13 mouse cellular contexts compared by ENCODE assay signal in the genomic region with DNA sequence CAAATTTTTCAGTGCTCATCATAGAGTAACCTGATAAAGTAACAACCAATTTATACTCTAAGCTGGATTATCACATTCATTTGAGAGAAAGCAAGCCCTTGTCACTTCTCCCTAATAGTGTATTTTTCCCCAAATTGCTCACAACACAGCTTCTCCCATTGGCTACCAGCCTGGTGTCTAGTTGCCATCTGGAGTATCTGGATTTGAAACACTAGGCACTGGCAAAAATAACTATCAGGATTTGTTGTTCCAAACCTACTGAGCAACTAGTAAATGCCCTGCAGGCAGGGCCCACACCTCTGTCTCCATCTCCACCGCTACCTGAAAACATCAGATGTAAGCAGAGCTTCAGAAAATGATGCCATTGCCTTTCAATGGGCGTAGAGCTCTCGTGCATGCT.
"Had no signal": no experiment of that assay in that cellular context is flagged by ENCODE, and none has a peak within 500 bp of the region (broad histone marks: within the 10 kb centered on the region; RNA-seq: fewer than 3 reads in every experiment).

No protein-coding gene starts in this region.

- H3K4me1 ChIP-seq: kidney, embryonic 15.5 days; liver, embryonic 13.5 days; midbrain, embryonic 12.5 days; neural tube, embryonic 15.5 days had no signal

- H3K4me3 ChIP-seq: kidney, embryonic 15.5 days; left cerebral cortex, adult 2 months; limb, embryonic 12.5 days; liver, embryonic 13.5 days; midbrain, embryonic 12.5 days; myocyte; neural tube, embryonic 15.5 days had no signal

- ATAC-seq: liver, postnatal 0 days had no signal

- DNase-seq: kidney, adult 18-20 months; kidney, postnatal 14 days; liver; liver, embryonic 13.5 days; liver, postnatal 0 days; thymus, postnatal 4 days had no signal

- H3K27ac ChIP-seq: kidney, embryonic 15.5 days; left cerebral cortex, adult 2 months; limb, embryonic 12.5 days; liver, embryonic 13.5 days; midbrain, embryonic 12.5 days; neural tube, embryonic 15.5 days; stomach, postnatal 0 days had no signal

- H3K36me3 ChIP-seq: kidney, embryonic 15.5 days; liver, embryonic 13.5 days; midbrain, embryonic 12.5 days; neural tube, embryonic 15.5 days had no signal

- H3K27me3 ChIP-seq: kidney, embryonic 15.5 days; limb, embryonic 12.5 days; liver, embryonic 13.5 days; midbrain, embryonic 12.5 days; neural tube, embryonic 15.5 days had no signal

- H3K9ac ChIP-seq: kidney, embryonic 15.5 days; limb, embryonic 12.5 days; liver, embryonic 13.5 days; liver, postnatal 0 days; midbrain, embryonic 12.5 days; neural tube, embryonic 15.5 days had no signal

- H3K9me3 ChIP-seq: kidney, embryonic 15.5 days; limb, embryonic 12.5 days; liver, embryonic 13.5 days; midbrain, embryonic 12.5 days; neural tube, embryonic 15.5 days had no signal

- H3K4me2 ChIP-seq: kidney, embryonic 15.5 days; limb, embryonic 12.5 days; liver, embryonic 13.5 days; midbrain, embryonic 12.5 days; neural tube, embryonic 15.5 days had no signal
